Mouse (Mus musculus) ES-E14 (cell line): Measurements from ENCODE around the gene 3110082I17Rik. TPM values are rescaled to one million over a fixed set of nuclear protein-coding genes. Genes with fewer than 3 reads are reported as not detected.
A peak's percentile ranks its signal among the peaks of the same experiment; 100 is the strongest.

Experiments used
- DNase-seq: peaks from one replicate; pipeline ENCODE4 v3.0.0-alpha.2; 2013; ENCODE audit warnings: low read depth, low spot score
- H3K27ac ChIP-seq: 2 replicates; pipeline ENCODE4 v1.5.1; 2012; ENCODE audit warnings: low read depth, mild to moderate bottlenecking, low read length, moderate library complexity, mixed read lengths; ENCODE audit not compliant: poor library complexity, insufficient read depth, severe bottlenecking
- H3K36me3 ChIP-seq: 2 replicates; pipeline ENCODE4 v1.6.1; 2012; ENCODE audit warnings: mild to moderate bottlenecking, low read length, moderate library complexity, mixed read lengths; ENCODE audit not compliant: control insufficient read depth, poor library complexity, insufficient read depth, severe bottlenecking
- H3K4me1 ChIP-seq, 2 experiments: fragments of 150-350 bp in 1 of 2; sonication (generic) in 1 of 2; 2 replicates each; pipeline ENCODE4 v1.6.1; 2012; ENCODE audit warnings: low read length in 2 of 2, mild to moderate bottlenecking in 1 of 2, mixed read lengths in 1 of 2; ENCODE audit not compliant: control insufficient read depth in 2 of 2, insufficient read depth in 2 of 2, poor library complexity in 1 of 2
- H3K4me3 ChIP-seq, 2 experiments: fragments of 150-350 bp in 1 of 2; sonication (generic) in 1 of 2; 2 replicates each; pipeline ENCODE4 v1.5.1; 2012; ENCODE audit warnings: low read length in 2 of 2, low read depth in 1 of 2, mild to moderate bottlenecking in 1 of 2, mixed read lengths in 1 of 2; ENCODE audit not compliant: insufficient read depth in 1 of 2, poor library complexity in 1 of 2, severe bottlenecking in 1 of 2
- H3K9ac ChIP-seq: 2 replicates; pipeline ENCODE4 v1.6.1; 2012; ENCODE audit warnings: low read depth, mild to moderate bottlenecking, low read length, mixed read lengths; ENCODE audit not compliant: poor library complexity, insufficient read depth, severe bottlenecking
- H3K9me3 ChIP-seq: fragments of 150-350 bp; sonication (generic); 2 replicates; pipeline ENCODE4 v1.6.1; 2012; ENCODE audit warnings: low read depth, mild to moderate bottlenecking, low read length; ENCODE audit not compliant: control insufficient read depth, insufficient read depth
- CHD2 ChIP-seq: IDR thresholded peaks from 2 replicates; pipeline ENCODE4 v1.6.1; 2014; ENCODE audit warnings: mild to moderate bottlenecking, low read depth, low read length, inconsistent platforms
- HCFC1 ChIP-seq: IDR thresholded peaks from 2 replicates; pipeline ENCODE4 v1.6.1; 2012; ENCODE audit warnings: low read length, inconsistent platforms, borderline replicate concordance; ENCODE audit not compliant: insufficient read depth
- MAFK ChIP-seq: IDR thresholded peaks from 2 replicates; pipeline ENCODE4 v1.6.1; 2014; ENCODE audit warnings: mild to moderate bottlenecking, low read depth, low read length, inconsistent platforms; ENCODE audit not compliant: insufficient read depth
- ZC3H11A ChIP-seq: IDR thresholded peaks from 2 replicates; pipeline ENCODE4 v1.6.1; 2012; ENCODE audit warnings: low read depth, mild to moderate bottlenecking, inconsistent platforms, low read length, borderline replicate concordance
- ZNF384 ChIP-seq: IDR thresholded peaks from 2 replicates; pipeline ENCODE4 v1.6.1; 2012; ENCODE audit warnings: low read depth, low read length, inconsistent platforms
- in situ Hi-C, 2 experiments: fragments of 600-800 bp; cut with MboI; formaldehyde crosslinking; loops; one replicate each; pipeline ENCODE4 v1.15.1; 2025; ENCODE audit warnings: low sequenced_read_pairs in 2 of 2, inconsistent platforms in 1 of 2; ENCODE audit not compliant: unreplicated experiment in 2 of 2
- total RNA-seq: library from RNA; depleted of rRNA; stranded (reverse); fragments of 300-350 nt; gene quantifications from 2 replicates; pipeline ENCODE4 v1.2.3, GENCODE M21; 2012

Gene 3110082I17Rik
- total RNA-seq, 1 experiment, result 32.6 TPM

DNA sequence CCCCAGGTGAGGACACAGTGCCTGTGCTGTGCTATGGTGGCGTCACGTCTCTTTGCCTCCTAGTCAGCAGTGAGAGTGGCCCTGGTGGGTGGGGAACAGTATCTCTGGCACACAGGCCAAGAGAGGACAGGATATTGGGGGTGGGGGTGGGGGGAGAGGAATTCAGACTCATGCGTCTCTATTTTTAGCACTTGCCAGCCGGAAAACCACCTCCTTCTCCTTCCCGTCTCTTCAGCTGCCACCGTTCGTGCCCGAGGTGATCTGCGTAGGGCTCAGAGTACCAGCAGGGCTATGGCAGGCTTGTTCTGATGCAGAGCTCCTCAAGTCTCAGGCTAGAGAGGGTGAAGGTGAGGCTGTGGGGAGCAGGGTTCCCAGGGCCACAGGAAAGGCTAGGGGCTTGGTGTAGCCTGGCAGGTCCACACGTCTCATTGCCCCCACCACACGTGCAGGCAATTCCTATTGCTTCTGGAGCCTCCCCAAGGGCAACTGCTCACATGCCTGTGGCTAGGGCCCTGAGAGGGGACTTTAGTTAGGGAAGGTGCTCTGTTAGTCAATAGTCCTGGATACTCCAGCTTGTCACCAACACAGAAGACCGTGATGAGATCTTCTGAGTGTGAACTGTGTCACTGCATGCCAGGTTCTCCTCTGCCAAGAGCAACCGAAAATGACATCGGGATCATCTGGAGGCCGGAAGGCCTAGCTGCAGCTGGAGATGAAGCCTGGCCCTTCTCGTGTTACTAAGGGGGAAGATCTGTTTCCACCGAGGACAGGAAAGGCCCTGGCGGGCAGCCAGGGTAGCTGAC is 82.7 kb downstream of the 3110082I17Rik start, which contains the start of gene Gpr146:
Gene Gpr146 (plus strand): TSS at position 230 of the 803 bp plus-strand sequence.
- Histone ChIP-seq H3K27ac (no peak within 1 kb of the TSS), H3K4me1 (peaks cover 12 to 29% of the 10 kb centered on the region in 2 experiments), H3K9ac (no peak within 1 kb of the TSS), H3K9me3 (no peaks in the 10 kb centered on the region), H3K4me3 (no peak within 1 kb of the TSS), H3K36me3 (no peaks in the 10 kb centered on the region)
- no peak for TF ChIP-seq HCFC1
- TF ChIP-seq ZNF384, result no peak
- TF ChIP-seq ZC3H11A, result no peak
- no peak for TF ChIP-seq CHD2
- no peak for TF ChIP-seq MAFK
- no peak for DNase-seq
- in situ Hi-C loops, result no loop called here

DNA sequence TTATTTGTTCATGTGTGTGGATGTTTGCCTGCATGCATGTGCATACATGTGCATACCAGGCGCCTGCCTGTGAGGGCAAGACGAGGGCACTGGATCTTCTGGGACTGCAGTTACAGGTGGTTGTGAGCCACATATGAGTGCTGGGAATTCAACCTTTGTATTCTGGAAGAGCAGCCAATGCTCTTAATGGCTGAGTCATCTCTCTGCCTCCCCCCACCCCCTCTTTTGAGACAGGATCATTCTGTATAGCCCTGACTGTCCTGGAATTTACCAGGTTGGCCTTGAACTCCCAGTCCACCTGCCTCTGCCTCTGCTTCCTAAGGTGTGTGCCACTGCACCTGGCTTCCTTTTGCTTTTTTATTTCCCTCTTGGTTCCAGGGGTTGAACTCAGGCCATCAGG is 85.5 kb downstream of the 3110082I17Rik start:
- H3K4me3 ChIP-seq, result no peak overlapping the region
- no peaks in the 10 kb centered on the region for H3K9me3 ChIP-seq
- peaks cover 5 to 25% of the 10 kb centered on the region in 2 experiments for H3K4me1 ChIP-seq
- no peak overlapping the region for H3K27ac ChIP-seq
- H3K36me3 ChIP-seq, result no peaks in the 10 kb centered on the region
- in situ Hi-C loops, result no loop called here
- no peak for DNase-seq
- no peak overlapping the region for H3K9ac ChIP-seq
- TF ChIP-seq ZC3H11A (no peak), MAFK (peak; percentile 59; the same call in 1 of the 2 replicates)

DNA sequence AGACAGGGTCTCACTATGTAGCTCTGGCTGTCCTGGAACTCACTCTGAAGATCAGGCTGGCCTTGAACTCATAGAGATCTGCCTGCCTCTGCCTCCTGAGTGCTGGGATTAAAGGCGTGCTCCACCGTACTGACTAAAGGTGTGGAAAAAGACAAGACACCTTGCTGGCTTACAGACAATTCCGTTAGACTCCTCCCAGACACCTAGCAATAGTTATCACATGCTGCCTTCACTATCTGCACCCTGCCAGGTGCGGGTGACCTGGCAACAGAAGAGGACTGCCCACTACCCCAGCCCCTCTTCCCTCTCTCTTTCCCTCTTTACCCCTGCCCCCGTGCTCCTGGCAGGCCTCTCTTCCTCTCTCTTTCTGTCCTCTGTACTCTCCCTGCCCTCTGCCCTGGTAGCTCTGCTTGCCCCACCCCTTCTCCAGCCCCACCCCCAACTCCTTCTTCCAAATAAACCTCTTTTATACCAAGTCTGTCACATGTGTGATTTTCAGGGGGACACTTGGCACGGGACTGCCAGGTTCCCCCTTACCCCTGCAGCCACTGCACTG is 86.4 kb downstream of the 3110082I17Rik start:
- TF ChIP-seq HCFC1 (no peak), MAFK (no peak), ZC3H11A (no peak), CHD2 (no peak), ZNF384 (no peak)
- Histone ChIP-seq H3K27ac (no peak overlapping the region), H3K4me3 (no peak overlapping the region), H3K36me3 (no peaks in the 10 kb centered on the region), H3K4me1 (peaks cover 2 to 20% of the 10 kb centered on the region in 2 experiments; a peak in 3 of 4 replicates), H3K9me3 (no peaks in the 10 kb centered on the region), H3K9ac (no peak overlapping the region)
- in situ Hi-C loops, result no loop called here
- no peak for DNase-seq

DNA sequence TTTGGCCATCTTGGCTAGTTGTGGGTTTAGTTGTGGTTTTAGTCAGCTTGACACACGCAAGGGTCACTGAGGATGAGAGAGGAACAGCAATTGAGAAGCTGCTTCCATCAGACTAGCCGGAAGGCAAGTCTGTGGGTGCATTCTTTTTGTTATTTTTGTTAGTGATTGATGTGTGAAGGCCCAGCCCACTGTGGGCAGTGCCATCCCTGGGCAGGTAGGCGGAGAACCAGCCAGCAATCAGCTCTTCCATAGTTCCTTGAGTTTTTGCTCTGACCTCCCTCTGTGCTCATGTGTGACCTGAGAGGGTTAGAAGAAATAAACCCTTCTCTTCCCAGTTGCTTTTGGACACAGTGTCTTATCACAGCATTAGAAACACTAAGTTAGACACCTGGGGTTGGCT is 87.2 kb downstream of the 3110082I17Rik start:
- Histone ChIP-seq H3K4me1 (peaks cover 2 to 18% of the 10 kb centered on the region in 2 experiments; a peak in 3 of 4 replicates), H3K4me3 (no peak overlapping the region), H3K9me3 (no peaks in the 10 kb centered on the region), H3K9ac (no peak overlapping the region), H3K27ac (no peak overlapping the region), H3K36me3 (no peaks in the 10 kb centered on the region)
- TF ChIP-seq ZNF384 (no peak), CHD2 (no peak), MAFK (no peak), ZC3H11A (no peak), HCFC1 (no peak)
- DNase-seq, result no peak
- in situ Hi-C loops, result no loop called here
